Mouse (Mus musculus) layer of hippocampus, postnatal 10 days (tissue): ENCODE measurements around the gene Rrp1. TPM values are rescaled to one million over a fixed set of nuclear protein-coding genes. Genes with fewer than 3 reads are reported as not detected.
A peak's percentile ranks its signal among the peaks of the same experiment; 100 is the strongest.
"Not testable (repeated sequence)": the region's sequence is repeated elsewhere in the genome, so short reads cannot be mapped to it uniquely, and the experiment has no call there.

ENCODE experiments used
- DNase-seq, 2 experiments: peaks; one replicate each; pipeline ENCODE4 v3.0.0; 2021; ENCODE audit warnings: low spot score in 2 of 2
- total RNA-seq, 2 experiments: library from RNA; stranded (reverse); gene quantifications; 2 replicates each; pipeline ENCODE4 v1.2.3; 2021

Rrp1 gene
- total RNA-seq, 2 experiments from 2014 or later = 316 to 337 TPM

- DNase-seq = peak; percentile 75 to 84
These were observed 12.6 kb upstream of the Rrp1 start, which contains the start of gene Cstb for GRCm38 (mm10) chr10:78425181-78426041. TSS of gene Cstb (plus strand) at chr10:78425669.

- DNase-seq = no peak
These were observed 9.8 kb upstream of the Rrp1 start for GRCm38 (mm10) chr10:78422614-78423013.

DNA sequence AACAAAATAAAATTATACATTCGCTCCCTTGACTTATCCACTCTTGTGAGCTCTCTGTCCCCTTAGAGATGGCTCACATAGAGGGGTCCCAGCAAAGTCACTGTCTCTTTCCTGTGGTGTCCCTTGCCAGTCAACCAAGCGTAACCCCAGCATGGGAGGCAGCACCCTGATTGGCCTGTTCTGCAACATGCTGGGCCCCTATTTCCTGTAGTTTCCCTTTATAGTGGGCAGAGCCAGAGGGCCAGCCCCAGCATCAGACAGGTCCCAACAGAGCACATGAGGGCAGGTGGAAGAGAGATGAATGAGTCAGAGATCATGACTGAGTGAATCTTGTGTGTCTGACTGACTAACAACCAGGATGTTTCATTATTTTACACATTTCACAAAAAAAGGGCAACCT, 8.1 kb upstream of the Rrp1 start:
- DNase-seq = no peak

DNA sequence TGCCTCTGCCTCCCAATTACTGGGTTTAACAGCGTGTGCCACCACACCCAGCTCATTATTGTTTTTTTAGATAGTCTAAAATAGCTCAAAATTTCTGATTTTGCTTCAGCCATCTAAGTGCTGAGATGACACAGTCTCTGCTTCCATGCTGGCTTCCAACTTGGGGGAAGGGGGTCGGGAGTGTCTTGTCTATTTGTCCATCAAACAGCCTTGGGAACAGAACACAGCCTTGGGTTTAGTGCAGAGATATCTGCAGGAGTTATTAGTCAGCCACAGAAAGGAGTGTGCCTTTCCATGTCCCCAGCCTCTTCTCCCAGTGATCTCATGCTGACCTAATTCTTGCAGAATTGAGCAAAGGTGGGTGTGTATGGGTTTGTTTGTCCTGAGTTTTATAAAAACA, 5.9 kb upstream of the Rrp1 start:
- DNase-seq = no peak

DNA sequence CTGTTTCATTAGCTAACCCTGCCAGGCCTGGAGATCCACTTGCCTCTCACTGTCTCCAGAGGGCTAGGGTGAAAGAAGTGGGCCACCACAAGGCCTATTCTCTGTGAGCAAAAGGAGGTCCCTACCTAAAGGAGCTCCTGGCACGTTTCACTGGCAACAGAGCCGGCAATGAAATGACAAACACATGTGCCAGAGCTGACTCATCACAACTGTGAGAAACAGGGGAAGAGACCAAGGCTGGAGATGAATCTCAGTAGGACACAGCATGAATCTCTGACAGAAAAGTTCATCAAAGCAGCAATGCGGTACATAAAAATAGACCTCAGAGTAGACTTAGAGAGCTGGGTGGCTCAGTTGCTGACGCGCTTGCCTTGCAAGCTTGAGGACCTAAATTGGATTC, 5.0 kb upstream of the Rrp1 start:
- DNase-seq = no peak

DNA sequence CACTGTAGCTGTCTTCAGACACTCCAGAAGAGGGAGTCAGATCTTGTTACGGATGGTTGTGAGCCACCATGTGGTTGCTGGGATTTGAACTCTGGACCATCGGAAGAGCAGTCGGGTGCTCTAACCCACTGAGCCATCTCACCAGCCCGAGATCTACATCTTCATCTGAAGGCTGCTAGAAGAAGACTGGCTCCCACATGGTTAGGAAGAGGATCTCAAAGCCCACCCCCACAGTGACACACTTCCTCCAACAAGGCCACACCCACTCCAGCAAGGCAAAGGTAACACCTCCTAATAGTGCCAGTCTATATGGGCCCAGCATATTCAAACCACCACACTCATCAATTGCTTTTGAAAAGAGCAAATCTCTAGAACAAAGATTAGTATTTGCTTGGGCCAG, 2.1 kb upstream of the Rrp1 start:
- not testable (repeated sequence) for DNase-seq

DNA sequence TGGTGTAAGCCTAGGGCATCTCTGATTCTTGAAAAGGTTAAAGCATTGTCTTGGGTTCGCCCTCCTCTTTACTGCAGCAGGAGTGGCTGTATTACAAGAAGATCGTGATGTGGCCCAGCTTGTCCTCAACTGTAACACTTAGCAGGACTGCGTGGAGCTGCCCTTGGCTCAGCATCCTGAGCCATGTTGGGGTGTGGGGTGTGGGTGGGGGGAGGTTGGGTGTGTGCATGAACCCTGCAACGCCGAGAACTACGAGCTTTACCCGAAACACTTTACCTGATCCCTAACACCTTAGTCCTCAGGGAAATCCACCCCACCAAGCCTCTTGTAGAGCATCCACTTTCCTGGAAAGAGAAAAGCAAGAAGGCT, 293 bp upstream of the Rrp1 start:
- no peak for DNase-seq

DNA sequence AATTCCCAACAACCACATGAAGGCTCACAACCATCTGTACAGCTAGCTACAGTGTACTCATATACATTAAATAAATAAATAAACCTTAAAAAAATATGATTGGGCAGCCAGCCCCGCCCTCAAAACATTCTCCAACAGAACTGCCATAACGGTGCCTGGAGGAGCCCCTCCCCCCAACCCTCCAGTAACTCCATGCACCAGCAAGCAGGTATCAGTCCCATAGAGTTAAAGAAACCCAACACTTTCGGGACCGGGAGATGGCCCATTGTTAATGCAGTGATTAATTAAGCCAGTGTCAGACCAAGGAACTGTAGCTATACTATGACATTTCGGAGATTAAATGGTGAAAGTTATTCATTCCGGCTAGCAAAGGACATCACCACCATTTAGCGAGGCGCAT, 992 bp downstream of the Rrp1 start:
- DNase-seq = no peak

GRCm38 (mm10) chr10:78409035-78409788, 3.6 kb downstream of the Rrp1 start:
- DNase-seq = no peak

DNA sequence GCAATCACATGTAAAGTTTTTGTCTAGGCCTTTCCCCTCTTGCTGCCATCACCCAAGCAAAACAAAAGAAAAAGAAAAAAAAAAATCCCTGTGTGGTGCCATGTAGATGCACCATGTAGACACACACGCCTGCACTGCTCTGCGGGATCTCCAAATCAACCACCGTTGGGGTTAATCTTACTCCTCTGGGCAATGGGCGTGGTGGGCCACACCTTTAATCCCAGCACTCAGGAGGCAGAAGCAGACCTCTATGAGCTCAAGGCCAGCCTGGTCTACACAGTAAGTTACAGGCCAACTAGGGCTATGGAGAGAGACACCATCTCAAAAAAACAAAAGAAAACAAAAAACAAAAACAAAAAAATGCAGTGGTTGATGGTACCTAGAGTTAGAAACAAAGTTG, 5.7 kb downstream of the Rrp1 start:
- DNase-seq = no peak

DNA sequence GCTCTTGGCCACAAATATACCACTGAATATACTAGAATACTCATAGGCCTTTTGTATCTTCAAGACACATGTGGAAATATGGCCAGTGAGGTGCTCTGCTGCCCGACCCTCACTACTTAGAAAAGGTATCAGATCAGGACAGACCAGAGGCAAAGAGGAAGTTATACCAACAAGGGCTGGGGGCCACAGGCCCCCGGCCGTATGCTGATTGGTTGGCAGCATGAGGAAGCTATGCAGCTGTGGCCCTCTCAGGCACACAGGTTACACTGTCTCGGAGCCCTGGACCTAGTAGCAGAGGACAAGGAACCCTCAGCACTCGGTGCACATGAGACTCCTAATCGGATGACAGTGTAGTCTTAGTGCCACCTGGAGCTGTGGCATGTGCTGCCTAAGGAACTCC, 6.7 kb downstream of the Rrp1 start:
- DNase-seq = no peak

GRCm38 (mm10) chr10:78402301-78402922, 10.4 kb downstream of the Rrp1 start:
- DNase-seq = no peak

GRCm38 (mm10) chr10:78401127-78401526, 11.7 kb downstream of the Rrp1 start:
- DNase-seq = no peak

DNA sequence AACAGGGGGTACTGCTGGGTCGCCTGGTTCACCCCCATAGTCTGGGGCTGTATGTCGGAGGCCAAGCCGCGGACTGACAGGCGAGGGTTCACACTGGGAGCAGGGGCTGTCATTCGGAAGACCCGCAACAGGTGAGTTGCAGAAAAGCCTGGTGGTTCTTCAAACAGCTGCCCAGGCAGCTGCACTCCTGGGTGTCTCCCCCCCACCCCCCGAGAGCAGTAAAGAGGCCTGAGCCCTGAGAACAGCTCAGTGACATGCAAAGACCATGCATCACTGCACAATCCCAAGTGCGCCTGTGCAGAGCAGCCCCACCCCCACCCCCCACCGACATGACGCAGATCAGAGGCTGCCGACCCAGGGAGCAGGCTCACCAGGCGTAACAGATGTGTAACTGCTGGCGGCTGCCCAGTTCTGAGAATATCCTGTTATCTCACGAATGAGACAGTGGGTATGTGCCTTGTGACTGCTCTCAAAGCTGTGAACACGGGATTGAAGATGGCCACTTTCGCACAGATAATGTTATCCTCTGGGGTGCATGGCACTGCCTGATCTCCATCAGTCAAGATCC, 13.7 kb downstream of the Rrp1 start:
- peak; percentile 48 to 49 for DNase-seq

GRCm38 (mm10) chr10:78396625-78396885, 16.3 kb downstream of the Rrp1 start:
- no peak for DNase-seq

DNA sequence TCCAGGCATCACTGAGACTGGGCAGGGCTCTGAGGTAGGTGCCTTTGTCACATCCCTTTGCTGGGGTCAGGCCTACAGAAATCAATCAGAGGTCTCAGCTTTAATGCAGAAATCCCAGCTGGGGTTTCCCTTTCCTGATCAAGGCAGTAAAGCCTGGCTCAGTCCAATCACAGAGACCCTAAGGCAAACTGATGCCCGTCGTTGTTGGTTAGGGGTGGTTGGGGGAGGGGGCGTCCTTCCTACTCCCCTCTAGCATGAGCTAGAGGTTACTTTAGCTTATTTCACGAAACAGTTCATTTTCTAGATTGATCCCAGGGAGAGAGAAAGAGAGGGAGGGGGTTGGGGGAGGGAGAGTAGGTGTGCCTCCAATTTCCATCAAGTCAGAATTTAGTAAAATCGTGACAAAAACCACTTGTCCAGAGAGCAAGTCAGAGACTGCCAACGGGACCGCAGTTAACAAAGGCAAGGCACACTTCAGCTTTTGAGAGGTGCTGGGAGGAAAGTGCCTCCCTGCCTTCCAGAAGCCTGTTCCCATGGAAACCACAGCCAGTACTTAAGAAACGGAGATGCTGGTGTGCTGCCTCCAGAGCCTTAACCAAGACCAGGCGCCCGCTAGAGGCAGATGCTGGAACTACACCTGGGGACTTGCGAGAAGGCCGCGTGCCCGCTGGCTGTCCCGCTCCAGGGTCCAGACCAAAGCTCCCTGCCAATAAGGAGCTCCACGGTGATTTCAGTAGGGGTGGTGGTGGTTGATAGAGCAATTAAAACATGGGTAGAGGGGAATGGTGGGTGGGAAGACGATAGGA, 16.8 kb downstream of the Rrp1 start:
- DNase-seq = peak; percentile 98 to 99

DNA sequence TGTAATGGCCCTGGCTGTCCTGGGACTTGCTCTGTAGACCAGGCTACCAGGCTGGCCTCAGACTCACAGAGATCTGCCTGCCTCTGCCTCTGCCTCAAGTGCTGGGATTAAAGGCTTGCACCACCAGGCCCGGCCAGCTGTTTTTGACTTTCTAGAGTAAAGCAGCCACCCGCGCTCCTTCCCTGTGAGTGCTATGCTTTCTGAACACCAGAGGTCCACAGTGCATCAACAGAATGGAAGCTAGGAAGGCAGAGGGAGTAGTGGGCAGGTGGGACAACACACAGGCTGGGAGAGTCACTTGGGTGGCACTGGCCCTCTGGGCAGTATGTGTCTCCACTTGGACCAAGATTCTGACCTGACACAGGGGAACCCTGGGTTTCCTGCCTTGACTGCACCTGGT, 17.5 kb downstream of the Rrp1 start:
- DNase-seq = no peak

GRCm38 (mm10) chr10:78392072-78392471, 20.8 kb downstream of the Rrp1 start:
- peak; percentile 87 to 89 for DNase-seq

DNA sequence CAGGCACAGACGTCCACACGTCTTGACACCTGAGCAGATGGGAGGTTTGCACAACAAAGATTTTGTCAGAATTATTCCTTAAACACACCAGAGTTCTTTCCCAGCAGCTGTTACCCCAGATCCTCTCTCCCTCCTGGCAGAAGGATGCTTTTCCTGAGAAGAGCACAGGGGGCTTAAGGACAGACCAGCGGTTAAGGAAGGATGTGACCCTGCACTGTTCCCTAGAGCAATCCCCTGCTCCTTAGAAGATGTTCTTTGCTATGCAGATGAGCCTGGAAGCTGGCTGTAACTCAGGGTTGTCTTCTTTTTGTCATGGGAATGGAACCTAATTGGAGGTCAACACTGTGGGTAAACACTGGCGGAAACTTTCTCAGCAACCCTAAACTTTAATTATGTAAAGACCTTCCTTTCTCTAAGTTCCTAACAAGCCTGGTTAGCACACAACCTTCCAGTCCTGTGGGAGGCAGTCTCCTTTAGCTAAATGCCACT, 21.8 kb downstream of the Rrp1 start:
- no peak for DNase-seq

GRCm38 (mm10) chr10:78388216-78388980, 24.4 kb downstream of the Rrp1 start:
- peak; percentile 44 to 57 for DNase-seq
